Mouse (Mus musculus) stomach, embryonic 15.5 days (tissue): ENCODE data around the gene Myo1e. TPM values are rescaled to one million over a fixed set of nuclear protein-coding genes. Genes with fewer than 3 reads are reported as not detected.
A peak's percentile ranks its signal among the peaks of the same experiment; 100 is the strongest.

Experiments
- ATAC-seq: fragments of 200-750 bp; cut with Nextera tagmentation; 2 replicates; pipeline ENCODE4 v1.8.0; 2017; ENCODE audit warnings: low read depth, moderate number of reproducible peaks, moderate TSS enrichment; ENCODE audit not compliant: insufficient read depth, low FRiP score
- H3K27ac ChIP-seq: fragments of 300-500 bp; sonication (generic); 2 replicates; pipeline ENCODE4 v1.5.1; 2015; ENCODE audit warnings: mild to moderate bottlenecking, inconsistent platforms
- H3K27me3 ChIP-seq: fragments of 300-500 bp; sonication (generic); replicated peaks from 2 replicates; pipeline ENCODE4 v1.6.1; 2015; ENCODE audit warnings: inconsistent platforms
- H3K36me3 ChIP-seq: fragments of 300-500 bp; sonication (generic); 2 replicates; pipeline ENCODE4 v1.6.1; 2015; ENCODE audit warnings: inconsistent platforms
- H3K4me1 ChIP-seq: fragments of 300-500 bp; sonication (generic); 2 replicates; pipeline ENCODE4 v1.6.1; 2015; ENCODE audit warnings: inconsistent platforms
- H3K4me2 ChIP-seq: fragments of 300-500 bp; sonication (generic); 2 replicates; pipeline ENCODE4 v1.6.1; 2015; ENCODE audit warnings: mild to moderate bottlenecking, inconsistent platforms
- H3K4me3 ChIP-seq: fragments of 300-500 bp; sonication (generic); replicated peaks from 2 replicates; pipeline ENCODE4 v1.5.1; 2015; ENCODE audit warnings: inconsistent platforms
- H3K9ac ChIP-seq: fragments of 300-500 bp; sonication (generic); 2 replicates; pipeline ENCODE4 v1.6.1; 2015; ENCODE audit warnings: inconsistent platforms
- H3K9me3 ChIP-seq: fragments of 300-500 bp; sonication (generic); 2 replicates; pipeline ENCODE4 v1.6.1; 2016; ENCODE audit warnings: inconsistent platforms
- WGBS: fragments of 180-500 bp; shearing (Covaris S2); methylation state at CpG from one replicate; pipeline ENCODE4 v1.1.7; 2015; 5-methylcytosine and 5-hydroxymethylcytosine counted together
- polyA plus RNA-seq: library from polyadenylated mRNA; unstranded; fragments of >200 nt; fragmentation: Nextera tagmentation; extraction: Ambion mirVana; gene quantifications from 2 replicates; pipeline ENCODE4 v1.2.1, GENCODE M21; 2015

The Myo1e gene
- polyA plus RNA-seq = 24.2 and 28.2 TPM in 2 replicates

GRCm38 (mm10) chr9:70207151-70207831, at the start of gene Myo1e:
Gene Myo1e, plus strand, starts transcription at chr9:70207350.
- peaks cover 9% of the 10 kb centered on the region for H3K4me1 ChIP-seq
- peak within 1 kb of the TSS; percentile 86 for H3K9ac ChIP-seq
- under 1% methylated on average over 43 of the region's 43 CpGs for WGBS
- H3K27me3 ChIP-seq = no peaks in the 10 kb centered on the region
- H3K36me3 ChIP-seq = no peaks in the 10 kb centered on the region
- peak within 1 kb of the TSS; percentile 88 for H3K4me2 ChIP-seq
- H3K9me3 ChIP-seq = no peaks in the 10 kb centered on the region
- H3K27ac ChIP-seq = peak within 1 kb of the TSS; percentile 96
- H3K4me3 ChIP-seq = peak within 1 kb of the TSS; percentile 87
- peak; percentile 94 for ATAC-seq

DNA sequence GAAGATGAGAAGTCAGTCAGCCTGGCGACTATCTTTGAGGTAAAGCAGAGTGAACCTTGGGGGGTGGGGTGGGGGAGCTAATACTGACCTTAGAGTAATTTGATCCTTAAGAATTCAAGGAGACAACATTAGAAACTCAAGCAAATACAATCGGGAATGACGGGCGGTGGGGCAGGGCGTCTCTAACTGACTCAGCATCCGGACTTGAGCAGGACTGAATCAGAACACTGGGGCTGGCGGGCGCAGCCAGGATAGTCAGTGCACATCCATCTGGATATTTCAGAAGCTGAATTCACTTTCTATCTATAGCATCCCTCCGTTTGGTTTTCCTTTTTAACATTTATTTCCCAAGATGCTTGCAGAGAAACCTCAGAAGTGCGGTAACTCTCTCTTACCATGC, 47.1 kb upstream of the Myo1e start:
- 61% methylated on average over 10 of the region's 10 CpGs for WGBS
- H3K27me3 ChIP-seq = no peaks in the 10 kb centered on the region
- H3K9me3 ChIP-seq = no peaks in the 10 kb centered on the region
- H3K4me1 ChIP-seq = no peaks in the 10 kb centered on the region
- H3K36me3 ChIP-seq = no peaks in the 10 kb centered on the region
- no peak overlapping the region for H3K4me3 ChIP-seq
- H3K4me2 ChIP-seq = no peak overlapping the region
- H3K9ac ChIP-seq = no peak overlapping the region
- H3K27ac ChIP-seq = no peak overlapping the region
- ATAC-seq = no peak

GRCm38 (mm10) chr9:70168973-70169372, 38.2 kb upstream of the Myo1e start:
- WGBS = 87% methylated on average over 7 of the region's 7 CpGs
- Histone ChIP-seq H3K9me3 (no peaks in the 10 kb centered on the region), H3K27ac (no peak overlapping the region), H3K27me3 (no peaks in the 10 kb centered on the region), H3K4me3 (no peak overlapping the region), H3K36me3 (no peaks in the 10 kb centered on the region), H3K4me2 (no peak overlapping the region), H3K9ac (no peak overlapping the region), H3K4me1 (no peaks in the 10 kb centered on the region)
- no peak for ATAC-seq

DNA sequence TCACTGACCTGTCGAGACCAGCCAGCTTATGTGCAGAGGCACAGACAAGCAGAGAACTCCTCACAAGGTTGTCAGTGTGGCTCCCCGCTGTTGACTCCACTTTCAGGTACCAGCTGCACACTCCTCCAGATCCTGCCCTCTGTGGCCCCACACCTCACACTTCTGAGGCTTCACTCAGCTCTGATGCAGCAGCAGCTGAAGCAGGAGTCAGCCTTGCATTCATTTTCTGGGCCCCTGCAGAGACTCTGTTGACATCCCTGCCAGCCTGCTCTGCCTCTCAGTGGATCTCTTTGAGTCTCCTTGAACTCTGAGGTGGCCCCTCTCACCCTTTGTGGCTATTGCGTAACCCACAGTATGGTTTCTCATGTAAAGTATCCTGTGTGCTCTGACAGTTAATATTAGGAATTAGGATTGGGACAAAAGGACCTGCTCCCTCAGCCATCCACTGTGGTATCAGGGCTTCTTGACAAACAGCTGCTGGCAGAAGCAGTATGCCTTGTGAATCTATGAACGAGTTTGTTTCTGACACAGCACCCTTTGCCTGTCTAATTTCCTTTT, 32.8 kb upstream of the Myo1e start:
- Histone ChIP-seq H3K4me3 (no peak overlapping the region), H3K4me1 (no peaks in the 10 kb centered on the region), H3K9me3 (no peaks in the 10 kb centered on the region), H3K36me3 (no peaks in the 10 kb centered on the region), H3K4me2 (no peak overlapping the region), H3K27me3 (no peaks in the 10 kb centered on the region), H3K27ac (no peak overlapping the region), H3K9ac (no peak overlapping the region)
- 62% methylated on average over 4 of the region's 4 CpGs for WGBS
- ATAC-seq = no peak

DNA sequence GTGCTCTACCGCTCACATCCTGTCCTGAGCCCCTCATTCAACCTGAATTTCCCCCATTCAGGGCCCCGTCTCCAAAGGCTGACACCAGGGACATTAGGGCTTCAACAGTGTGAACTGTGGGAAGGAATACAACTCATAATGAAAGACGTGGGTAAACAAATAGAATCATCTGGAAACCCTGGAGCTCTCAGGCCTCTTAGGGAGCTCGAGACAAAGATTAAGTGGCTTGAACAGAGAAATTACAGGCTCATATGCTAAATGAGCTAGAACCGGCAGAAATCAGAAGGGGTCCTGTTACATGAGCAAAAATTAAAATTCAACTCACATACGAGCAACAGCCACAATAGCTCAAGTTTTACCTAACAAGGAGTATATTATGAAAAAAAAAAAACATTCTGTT, 32.3 kb upstream of the Myo1e start:
- no peak overlapping the region for H3K4me2 ChIP-seq
- no peak overlapping the region for H3K4me3 ChIP-seq
- ATAC-seq = no peak
- no peak overlapping the region for H3K9ac ChIP-seq
- no peaks in the 10 kb centered on the region for H3K36me3 ChIP-seq
- no peaks in the 10 kb centered on the region for H3K4me1 ChIP-seq
- no peak overlapping the region for H3K27ac ChIP-seq
- 42% methylated on average over 6 of the region's 6 CpGs for WGBS
- H3K27me3 ChIP-seq = no peaks in the 10 kb centered on the region
- no peaks in the 10 kb centered on the region for H3K9me3 ChIP-seq

DNA sequence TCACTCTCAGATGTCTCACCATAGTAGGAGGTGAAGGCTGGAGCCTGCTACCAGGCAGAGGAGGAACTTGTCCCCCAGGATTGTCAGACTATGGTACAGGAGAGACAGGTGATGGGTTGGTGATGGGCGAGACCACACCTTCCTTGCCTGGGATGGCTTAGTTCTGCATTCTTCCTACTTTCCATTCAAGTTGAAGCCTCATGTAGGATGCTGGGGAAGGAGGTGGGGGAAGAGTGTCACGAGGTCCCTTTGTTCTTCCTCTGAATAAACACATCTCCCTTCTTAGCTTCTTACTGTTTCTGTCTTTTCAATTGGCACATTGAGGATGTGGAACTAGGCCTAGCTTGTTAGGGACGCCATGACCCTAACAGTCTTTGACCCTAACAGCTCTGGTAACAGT, 30.9 kb upstream of the Myo1e start:
- 81% methylated on average over 3 of the region's 3 CpGs for WGBS

GRCm38 (mm10) chr9:70181719-70182118, 25.4 kb upstream of the Myo1e start:
- Histone ChIP-seq H3K27ac (no peak overlapping the region), H3K9me3 (no peaks in the 10 kb centered on the region), H3K36me3 (no peaks in the 10 kb centered on the region), H3K9ac (no peak overlapping the region), H3K4me1 (no peaks in the 10 kb centered on the region), H3K4me3 (no peak overlapping the region), H3K27me3 (no peaks in the 10 kb centered on the region), H3K4me2 (no peak overlapping the region)
- ATAC-seq = no peak
- WGBS = 56% methylated on average over 12 of the region's 12 CpGs

More for the DNA sequence above, 30.9 kb upstream of the Myo1e start:
- no peaks in the 10 kb centered on the region for H3K36me3 ChIP-seq
- H3K27me3 ChIP-seq = no peaks in the 10 kb centered on the region
- H3K4me3 ChIP-seq = no peak overlapping the region
- no peaks in the 10 kb centered on the region for H3K9me3 ChIP-seq
- no peak overlapping the region for H3K27ac ChIP-seq
- ATAC-seq = no peak
- H3K9ac ChIP-seq = no peak overlapping the region
- no peak overlapping the region for H3K4me2 ChIP-seq
- H3K4me1 ChIP-seq = no peaks in the 10 kb centered on the region

DNA sequence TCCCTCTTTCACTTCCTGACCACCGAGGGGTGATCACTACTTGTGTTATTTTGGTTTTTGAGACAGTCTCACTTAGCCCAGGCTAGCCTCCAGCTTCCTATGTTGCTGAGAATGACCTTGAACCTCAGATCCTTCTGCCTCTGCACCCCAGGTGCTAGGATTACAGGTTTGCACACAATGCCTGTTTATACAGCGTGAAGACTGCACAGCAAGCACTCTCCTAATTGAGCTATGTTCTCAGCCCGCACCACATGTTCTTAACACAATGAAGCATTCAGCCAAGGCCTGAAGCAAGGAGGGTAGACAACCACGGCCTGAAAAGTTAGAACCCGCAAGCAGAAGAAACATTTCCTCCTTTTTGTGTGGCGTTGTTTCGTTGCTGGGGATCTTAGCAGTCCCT, 24.5 kb upstream of the Myo1e start:
- H3K4me1 ChIP-seq = no peaks in the 10 kb centered on the region
- 60% methylated on average over 7 of the region's 7 CpGs for WGBS
- H3K9ac ChIP-seq = no peak overlapping the region
- no peak overlapping the region for H3K4me2 ChIP-seq
- no peak overlapping the region for H3K4me3 ChIP-seq
- H3K27ac ChIP-seq = no peak overlapping the region
- no peaks in the 10 kb centered on the region for H3K36me3 ChIP-seq
- H3K9me3 ChIP-seq = no peaks in the 10 kb centered on the region
- no peak for ATAC-seq
- H3K27me3 ChIP-seq = no peaks in the 10 kb centered on the region

DNA sequence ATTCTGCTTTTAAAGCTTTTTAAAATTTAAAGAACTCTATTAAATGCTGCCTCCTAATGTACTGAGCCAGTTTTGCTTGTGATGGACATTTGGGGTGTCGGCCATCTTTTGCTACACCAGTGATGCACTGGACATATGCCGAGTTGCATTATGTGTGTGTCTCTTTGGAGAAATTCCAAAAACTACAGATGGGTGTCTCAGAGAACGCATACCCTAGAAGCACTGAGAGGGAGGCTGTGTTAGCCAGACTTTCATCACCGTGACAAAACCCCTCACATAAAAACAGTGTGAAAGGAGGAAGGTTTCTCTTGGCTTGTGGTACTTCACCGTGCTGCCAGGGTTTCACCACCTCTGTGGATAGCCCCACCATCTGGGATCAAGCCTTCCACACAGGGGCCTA, 14.8 kb upstream of the Myo1e start:
- no peaks in the 10 kb centered on the region for H3K36me3 ChIP-seq
- no peaks in the 10 kb centered on the region for H3K4me1 ChIP-seq
- no peaks in the 10 kb centered on the region for H3K9me3 ChIP-seq
- no peak for ATAC-seq
- H3K9ac ChIP-seq = no peak overlapping the region
- no peak overlapping the region for H3K27ac ChIP-seq
- WGBS = 79% methylated on average over 5 of the region's 5 CpGs
- H3K4me2 ChIP-seq = no peak overlapping the region
- no peaks in the 10 kb centered on the region for H3K27me3 ChIP-seq
- no peak overlapping the region for H3K4me3 ChIP-seq

GRCm38 (mm10) chr9:70194622-70195021, 12.5 kb upstream of the Myo1e start:
- ATAC-seq = no peak
- H3K9me3 ChIP-seq = no peaks in the 10 kb centered on the region
- no peaks in the 10 kb centered on the region for H3K27me3 ChIP-seq
- no peaks in the 10 kb centered on the region for H3K4me1 ChIP-seq
- no peaks in the 10 kb centered on the region for H3K36me3 ChIP-seq
- H3K27ac ChIP-seq = no peak overlapping the region
- H3K4me3 ChIP-seq = no peak overlapping the region
- 78% methylated on average over 11 of the region's 11 CpGs for WGBS
- H3K9ac ChIP-seq = no peak overlapping the region
- no peak overlapping the region for H3K4me2 ChIP-seq

DNA sequence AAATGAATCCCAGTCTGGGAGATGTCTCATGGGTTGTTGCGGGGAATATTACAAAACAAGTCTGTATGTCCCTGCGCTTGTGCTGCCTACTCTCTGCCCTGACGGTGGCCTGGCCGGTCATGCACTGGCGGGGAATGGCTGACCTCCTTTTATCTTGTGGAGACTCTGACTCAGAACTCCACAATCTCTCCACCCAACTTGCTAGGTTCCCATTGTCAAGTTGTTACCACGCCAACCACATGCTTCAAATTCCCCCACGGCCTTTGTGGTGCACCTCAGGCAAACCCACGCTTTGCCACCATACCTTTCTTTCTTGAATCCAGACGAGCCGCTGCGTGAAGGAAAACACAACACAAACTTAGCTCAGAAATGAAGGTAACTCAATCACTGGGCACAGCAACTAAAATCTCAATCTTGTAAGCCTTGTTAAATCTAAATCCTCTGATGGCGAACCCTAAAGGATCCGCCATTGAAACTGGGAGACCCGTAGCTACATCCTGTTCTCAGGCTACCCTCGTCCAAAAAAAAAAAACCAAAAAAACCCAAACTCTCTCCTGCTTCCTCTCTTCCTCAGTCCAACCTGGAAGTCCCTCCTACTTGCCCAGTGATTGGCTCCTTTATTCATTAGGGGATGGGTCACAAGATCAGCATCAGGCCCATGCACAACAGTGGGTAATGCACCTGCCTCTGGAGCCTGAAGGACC, 10.0 kb upstream of the Myo1e start:
- Histone ChIP-seq H3K9me3 (no peaks in the 10 kb centered on the region), H3K27ac (no peak overlapping the region), H3K9ac (no peak overlapping the region), H3K4me3 (no peak overlapping the region), H3K4me1 (no peaks in the 10 kb centered on the region), H3K27me3 (no peaks in the 10 kb centered on the region), H3K36me3 (no peaks in the 10 kb centered on the region), H3K4me2 (no peak overlapping the region)
- no peak for ATAC-seq
- WGBS = 83% methylated on average over 15 of the region's 15 CpGs

GRCm38 (mm10) chr9:70197992-70198391, 9.2 kb upstream of the Myo1e start:
- Histone ChIP-seq H3K4me1 (no peaks in the 10 kb centered on the region), H3K27ac (no peak overlapping the region), H3K4me3 (no peak overlapping the region), H3K27me3 (no peaks in the 10 kb centered on the region), H3K4me2 (no peak overlapping the region), H3K9me3 (no peaks in the 10 kb centered on the region), H3K9ac (no peak overlapping the region), H3K36me3 (no peaks in the 10 kb centered on the region)
- ATAC-seq = no peak
- 77% methylated on average over 8 of the region's 8 CpGs for WGBS
